Mouse (Mus musculus): ENCODE results near the gene Zc3h12d. TPM values are rescaled to one million over a fixed set of nuclear protein-coding genes. Genes with fewer than 3 reads are reported as not detected.

Zc3h12d gene
- 16.0 TPM for polyA plus RNA-seq (2017; shearing (Covaris generic))

GRCm38 (mm10) chr10:7832171-7832676, at the start of gene Zc3h12d:
TSS of gene Zc3h12d (plus strand) at chr10:7832470.

GRCm38 (mm10) chr10:7792751-7793385, 39.4 kb upstream of the Zc3h12d start, which contains the start of the genes Ginm1 and Ppil4:
TSS of gene Ginm1 (minus strand) at chr10:7792824.
TSS of gene Ppil4 (plus strand) at chr10:7792891.

Other genes starting within 250 kb of the Zc3h12d start
- gene Lrp11, start 242.7 kb upstream of the Zc3h12d start, polyA plus RNA-seq (2017; shearing (Covaris generic)), result 0.22 TPM
- 25.8 TPM for gene Nup43, start 165.0 kb upstream of the Zc3h12d start, polyA plus RNA-seq (2017; shearing (Covaris generic))
- gene Pcmt1, start 151.3 kb upstream of the Zc3h12d start, polyA plus RNA-seq (2017; shearing (Covaris generic)), result 117 TPM
- gene Lats1, start 151.3 kb upstream of the Zc3h12d start, polyA plus RNA-seq (2017; shearing (Covaris generic)), result 2.7 TPM
- 91.3 TPM for gene Katna1, start 106.5 kb upstream of the Zc3h12d start, polyA plus RNA-seq (2017; shearing (Covaris generic))
- 70.2 TPM for gene Ginm1, start 39.6 kb upstream of the Zc3h12d start, polyA plus RNA-seq (2017; shearing (Covaris generic))
- gene Ppil4, start 39.6 kb upstream of the Zc3h12d start, polyA plus RNA-seq (2017; shearing (Covaris generic)), result 110 TPM
- 12.4 TPM for gene Tab2, start 123.8 kb downstream of the Zc3h12d start, polyA plus RNA-seq (2017; shearing (Covaris generic))

All from CD4-positive, CD25-positive, alpha-beta regulatory T cell, adult 9 weeks (primary cell).